Mouse (Mus musculus) forebrain, embryonic 12.5 days (tissue): ENCODE results near the gene Exoc3l4. TPM values are rescaled to one million over a fixed set of nuclear protein-coding genes. Genes with fewer than 3 reads are reported as not detected.

Source experiments
- ATAC-seq: fragments of 200-750 bp; cut with Nextera tagmentation; 2 replicates; pipeline ENCODE4 v1.8.0; 2017; ENCODE audit warnings: moderate TSS enrichment; ENCODE audit not compliant: low FRiP score
- H3K27ac ChIP-seq: fragments of 300-500 bp; sonication (generic); 2 replicates; pipeline ENCODE4 v1.5.1; 2016; ENCODE audit warnings: mild to moderate bottlenecking
- H3K27me3 ChIP-seq: fragments of 300-500 bp; sonication (generic); 2 replicates; pipeline ENCODE4 v1.6.1; 2016; ENCODE audit warnings: mild to moderate bottlenecking
- H3K36me3 ChIP-seq: fragments of 300-500 bp; sonication (generic); replicated peaks from 2 replicates; pipeline ENCODE4 v1.6.1; 2016; ENCODE audit warnings: mild to moderate bottlenecking
- H3K4me1 ChIP-seq: fragments of 300-500 bp; sonication (generic); 2 replicates; pipeline ENCODE4 v1.6.1; 2016
- H3K4me2 ChIP-seq: fragments of 300-500 bp; sonication (generic); 2 replicates; pipeline ENCODE4 v1.6.1; 2016; ENCODE audit warnings: mild to moderate bottlenecking, moderate library complexity
- H3K4me3 ChIP-seq: fragments of 300-500 bp; sonication (generic); replicated peaks from 2 replicates; pipeline ENCODE4 v1.5.1; 2016; ENCODE audit warnings: mild to moderate bottlenecking
- H3K9ac ChIP-seq: fragments of 300-500 bp; sonication (generic); 2 replicates; pipeline ENCODE4 v1.6.1; 2016; ENCODE audit warnings: mild to moderate bottlenecking
- H3K9me3 ChIP-seq: fragments of 300-500 bp; sonication (generic); 2 replicates; pipeline ENCODE4 v1.6.1; 2016
- WGBS: fragments of 180-500 bp; shearing (Covaris S2); methylation state at CpG from one replicate; pipeline ENCODE4 v1.1.7; 2016; 5-methylcytosine and 5-hydroxymethylcytosine counted together
- polyA plus RNA-seq: library from polyadenylated mRNA; unstranded; fragments of >200 nt; fragmentation: Nextera tagmentation; extraction: Ambion mirVana; gene quantifications from 2 replicates; pipeline ENCODE4 v1.2.1, GENCODE M21; 2016

Gene Exoc3l4
- polyA plus RNA-seq = 1.4 and 3.3 TPM in 2 replicates

GRCm38 (mm10) chr12:111416921-111417779, at the start of gene Exoc3l4:
TSS of gene Exoc3l4 (plus strand) at chr12:111417017.
- Histone ChIP-seq H3K9me3 (no peaks in the 10 kb centered on the region), H3K36me3 (no peaks in the 10 kb centered on the region), H3K4me1 (peaks cover 24% of the 10 kb centered on the region), H3K4me3 (peak within 1 kb of the TSS; percentile 21), H3K27ac (no peak within 1 kb of the TSS), H3K9ac (peak within 1 kb of the TSS; percentile 48; the same call in 1 of the 2 replicates), H3K4me2 (peak within 1 kb of the TSS; percentile 51), H3K27me3 (peaks cover 52% of the 10 kb centered on the region)
- ATAC-seq = peak; percentile 51; the same call in 1 of the 2 replicates
- 4% methylated on average over 17 of the region's 17 CpGs for WGBS

- ATAC-seq = no peak
- Histone ChIP-seq H3K9ac (no peak overlapping the region), H3K27ac (no peak overlapping the region), H3K9me3 (no peaks in the 10 kb centered on the region), H3K4me1 (peaks cover 31% of the 10 kb centered on the region), H3K27me3 (no peaks in the 10 kb centered on the region), H3K4me2 (no peak overlapping the region), H3K36me3 (no peaks in the 10 kb centered on the region), H3K4me3 (no peak overlapping the region)
- WGBS = 86% methylated on average over 7 of the region's 7 CpGs
Observed at GRCm38 (mm10) chr12:111367065-111367464, 49.8 kb upstream of the Exoc3l4 start.

- no peak for ATAC-seq
- WGBS = 45% methylated on average over 4 of the region's 4 CpGs
- Histone ChIP-seq H3K27me3 (no peaks in the 10 kb centered on the region), H3K4me1 (peaks cover 35% of the 10 kb centered on the region), H3K36me3 (no peaks in the 10 kb centered on the region), H3K9ac (no peak overlapping the region), H3K27ac (no peak overlapping the region), H3K4me2 (no peak overlapping the region), H3K4me3 (no peak overlapping the region), H3K9me3 (no peaks in the 10 kb centered on the region)
Observed at GRCm38 (mm10) chr12:111370249-111370648, 46.6 kb upstream of the Exoc3l4 start.

- Histone ChIP-seq H3K4me3 (no peak overlapping the region), H3K36me3 (no peaks in the 10 kb centered on the region), H3K4me1 (peaks cover 50% of the 10 kb centered on the region), H3K27me3 (no peaks in the 10 kb centered on the region), H3K9me3 (no peaks in the 10 kb centered on the region), H3K9ac (no peak overlapping the region), H3K27ac (no peak overlapping the region), H3K4me2 (no peak overlapping the region)
- no peak for ATAC-seq
- 89% methylated on average over 7 of the region's 7 CpGs for WGBS
Observed at GRCm38 (mm10) chr12:111371905-111372304, 44.9 kb upstream of the Exoc3l4 start.

- Histone ChIP-seq H3K36me3 (no peaks in the 10 kb centered on the region), H3K27ac (no peak overlapping the region), H3K4me2 (no peak overlapping the region), H3K4me1 (peaks cover 49% of the 10 kb centered on the region), H3K9me3 (no peaks in the 10 kb centered on the region), H3K27me3 (no peaks in the 10 kb centered on the region), H3K4me3 (no peak overlapping the region), H3K9ac (no peak overlapping the region)
- 90% methylated on average over 6 of the region's 6 CpGs for WGBS
- no peak for ATAC-seq
Observed at GRCm38 (mm10) chr12:111373411-111373810, 43.4 kb upstream of the Exoc3l4 start.

GRCm38 (mm10) chr12:111374727-111375126, 42.1 kb upstream of the Exoc3l4 start:
- Histone ChIP-seq H3K4me1 (peaks cover 46% of the 10 kb centered on the region), H3K4me2 (no peak overlapping the region)
- no peak for ATAC-seq

GRCm38 (mm10) chr12:111375559-111375958, 41.3 kb upstream of the Exoc3l4 start:
- 0 out of 2 replicates have a peak overlapping the region, but pooled peaks have one; percentile 50 for H3K27ac ChIP-seq
- 75% methylated on average over 12 of the region's 12 CpGs for WGBS
- H3K4me3 ChIP-seq = peak overlapping the region; percentile 84
- no peak for ATAC-seq
- H3K9ac ChIP-seq = peak overlapping the region; percentile 89
- H3K9me3 ChIP-seq = no peaks in the 10 kb centered on the region
- no peaks in the 10 kb centered on the region for H3K36me3 ChIP-seq
- peak overlapping the region; percentile 98 for H3K4me2 ChIP-seq
- H3K27me3 ChIP-seq = 0 out of 2 replicates have a peak, but pooled peaks cover 5% of the 10 kb centered on the region
- H3K4me1 ChIP-seq = peaks cover 39% of the 10 kb centered on the region

More at GRCm38 (mm10) chr12:111374727-111375126, 42.1 kb upstream of the Exoc3l4 start:
- Histone ChIP-seq H3K36me3 (no peaks in the 10 kb centered on the region), H3K27ac (no peak overlapping the region), H3K9me3 (no peaks in the 10 kb centered on the region), H3K4me3 (no peak overlapping the region), H3K27me3 (0 out of 2 replicates have a peak, but pooled peaks cover 4% of the 10 kb centered on the region), H3K9ac (no peak overlapping the region)
- WGBS = 86% methylated on average over 10 of the region's 10 CpGs

GRCm38 (mm10) chr12:111376053-111376452, 40.8 kb upstream of the Exoc3l4 start:
- WGBS = 48% methylated on average over 6 of the region's 6 CpGs
- peak overlapping the region; percentile 84 for H3K4me3 ChIP-seq
- 0 out of 2 replicates have a peak, but pooled peaks cover 5% of the 10 kb centered on the region for H3K27me3 ChIP-seq
- H3K4me2 ChIP-seq = peak overlapping the region; percentile 98
- H3K36me3 ChIP-seq = no peaks in the 10 kb centered on the region
- H3K9ac ChIP-seq = peak overlapping the region; percentile 89
- 0 out of 2 replicates have a peak overlapping the region, but pooled peaks have one; percentile 50 for H3K27ac ChIP-seq
- no peak for ATAC-seq
- H3K4me1 ChIP-seq = peaks cover 36% of the 10 kb centered on the region
- no peaks in the 10 kb centered on the region for H3K9me3 ChIP-seq

- no peaks in the 10 kb centered on the region for H3K9me3 ChIP-seq
- no peak; the same call in 1 of the 2 replicates for ATAC-seq
- 0 out of 2 replicates have a peak, but pooled peaks cover 5% of the 10 kb centered on the region for H3K27me3 ChIP-seq
- H3K4me3 ChIP-seq = peak overlapping the region; percentile 84
- peak overlapping the region; percentile 89 for H3K9ac ChIP-seq
- under 1% methylated on average over 49 of the region's 49 CpGs for WGBS
- H3K36me3 ChIP-seq = no peaks in the 10 kb centered on the region
- H3K4me2 ChIP-seq = peak overlapping the region; percentile 98
- H3K4me1 ChIP-seq = peaks cover 36% of the 10 kb centered on the region
- peak overlapping the region; percentile 94 for H3K27ac ChIP-seq
Observed at GRCm38 (mm10) chr12:111376826-111377331, 39.9 kb upstream of the Exoc3l4 start.

- Histone ChIP-seq H3K4me1 (peaks cover 36% of the 10 kb centered on the region), H3K9me3 (no peaks in the 10 kb centered on the region), H3K9ac (peak within 1 kb of the TSS; percentile 89), H3K27me3 (0 out of 2 replicates have a peak, but pooled peaks cover 5% of the 10 kb centered on the region), H3K36me3 (no peaks in the 10 kb centered on the region), H3K27ac (peak within 1 kb of the TSS; percentile 94), H3K4me2 (peak within 1 kb of the TSS; percentile 98), H3K4me3 (peak within 1 kb of the TSS; percentile 84)
- 0% methylated on average over 43 of the region's 94 CpGs for WGBS
- peak; percentile 96 for ATAC-seq
Observed at GRCm38 (mm10) chr12:111377376-111377973, 39.3 kb upstream of the Exoc3l4 start, which contains the start of gene Cdc42bpb. TSS of gene Cdc42bpb (minus strand) at chr12:111377718.

- under 1% methylated on average over 32 of the region's 32 CpGs for WGBS
- no peaks in the 10 kb centered on the region for H3K9me3 ChIP-seq
- ATAC-seq = peak; percentile 84
Observed at GRCm38 (mm10) chr12:111377986-111378490, 38.8 kb upstream of the Exoc3l4 start.

More at GRCm38 (mm10) chr12:111377986-111378490, 38.8 kb upstream of the Exoc3l4 start:
- peak overlapping the region; percentile 84 for H3K4me3 ChIP-seq
- peak overlapping the region; percentile 94 for H3K27ac ChIP-seq
- 0 out of 2 replicates have a peak, but pooled peaks cover 5% of the 10 kb centered on the region for H3K27me3 ChIP-seq
- peak overlapping the region; percentile 98 for H3K4me2 ChIP-seq
- H3K4me1 ChIP-seq = peaks cover 36% of the 10 kb centered on the region
- peak overlapping the region; percentile 89 for H3K9ac ChIP-seq
- no peaks in the 10 kb centered on the region for H3K36me3 ChIP-seq
